Mouse (Mus musculus): ENCODE data around the gene Strn. TPM values are rescaled to one million over a fixed set of nuclear protein-coding genes. Genes with fewer than 3 reads are reported as not detected.

Strn gene
- 10 to 100 TPM in 1 of 2 experiments, 1 to 10 TPM in 1; 8.7 to 16.2 TPM for polyA plus RNA-seq (2017; shearing (Covaris generic))

DNA sequence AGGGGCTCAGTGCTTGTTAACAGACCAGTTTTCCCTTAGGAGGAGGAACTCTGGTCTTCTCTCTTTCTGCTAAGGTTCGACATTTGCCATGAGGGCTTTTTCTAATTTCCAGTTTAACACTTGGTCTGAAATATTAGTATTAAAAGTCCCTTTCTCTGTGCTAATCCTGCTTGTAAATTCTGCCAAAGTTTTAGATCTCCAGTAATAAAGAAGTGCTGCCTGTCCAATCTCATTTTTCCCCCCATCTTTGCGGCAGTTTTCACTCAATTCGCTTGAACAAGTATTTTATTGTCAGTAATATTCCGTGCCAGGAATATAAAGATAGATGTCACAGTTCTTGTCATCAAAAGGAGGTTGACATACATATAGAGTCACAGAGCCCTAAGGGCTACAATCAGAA is at the start of gene Strn:
Gene Strn, minus strand, starts transcription at position 101 of the 400 bp plus-strand sequence.

Other genes starting within 250 kb of the Strn start
- not detected for gene Vit, start 229.1 kb downstream of the Strn start, polyA plus RNA-seq (2017; shearing (Covaris generic))
- gene Heatr5b, start 98.2 kb upstream of the Strn start, polyA plus RNA-seq (2017; shearing (Covaris generic)): 10 to 100 TPM; 13.2 to 21.5 TPM
- 10 to 100 TPM; 78.5 to 87.0 TPM for gene Gpatch11, start 98.4 kb upstream of the Strn start, polyA plus RNA-seq (2017; shearing (Covaris generic))
- 10 to 100 TPM; 10.0 to 31.3 TPM for gene Eif2ak2, start 145.4 kb upstream of the Strn start, polyA plus RNA-seq (2017; shearing (Covaris generic))
- 1 to 10 TPM in 1 of 2 experiments, not detected in 1; 1.5 TPM for gene Sult6b1, start 169.8 kb upstream of the Strn start, polyA plus RNA-seq (2017; shearing (Covaris generic))
- 10 to 100 TPM; 56.2 to 58.2 TPM for gene Cebpzos, start 179.3 kb upstream of the Strn start, polyA plus RNA-seq (2017; shearing (Covaris generic))
- gene Cebpz, start 199.9 kb upstream of the Strn start, polyA plus RNA-seq (2017; shearing (Covaris generic)): 100 to 1,000 TPM in 1 of 2 experiments, 10 to 100 TPM in 1; 65.6 to 103 TPM
- gene Ndufaf7, start 199.9 kb upstream of the Strn start, polyA plus RNA-seq (2017; shearing (Covaris generic)): 10 to 100 TPM; 43.9 to 51.6 TPM